25 mouse cellular contexts compared by ENCODE assay signal in genomic region chr4:149055847-149056246, GRCm38 (mm10). TPM values are rescaled to one million over a fixed set of nuclear protein-coding genes. Genes with fewer than 3 reads are reported as not detected.
DNase-seq lines count a peak whose midpoint lies in the region; ATAC-seq and TF ChIP-seq lines count a peak whose summit lies in the region.
"Had no signal": no experiment of that assay in that cellular context is flagged by ENCODE, and none has a peak within 500 bp of the region (broad histone marks: within the 10 kb centered on the region; RNA-seq: fewer than 3 reads in every experiment).

No protein-coding gene starts in this region.

- H3K4me1 ChIP-seq in lung, postnatal 0 days (ENCODE audit: insufficient read depth, low read depth, low read length) = no peaks in the 10 kb centered on the region; the same call in 1 of the 2 replicates

- WGBS in lung, postnatal 0 days = 56% methylated on average over 6 of the region's 6 CpGs

- H3K27me3 ChIP-seq in lung, postnatal 0 days (replicated peaks; ENCODE audit: insufficient read depth, low read length) = no peaks in the 10 kb centered on the region
- H3K27me3 ChIP-seq: CH12.LX; embryonic facial prominence, embryonic 12.5 days; Patski had no signal

- H3K9me3 ChIP-seq in lung, postnatal 0 days (ENCODE audit: low read length) = no peaks in the 10 kb centered on the region
- H3K9me3 ChIP-seq: embryonic facial prominence, embryonic 10.5 days; embryonic facial prominence, embryonic 12.5 days; forebrain, embryonic 13.5 days; G1E had no signal

- no peak overlapping the region for H3K9ac ChIP-seq in lung, postnatal 0 days (replicated peaks; ENCODE audit: low read depth)
- H3K9ac ChIP-seq: embryonic facial prominence, embryonic 12.5 days; forebrain, embryonic 13.5 days had no signal

- DNase-seq in lung, postnatal 0 days (ENCODE audit: low spot score) = peak; percentile 44
- no peak for DNase-seq in lung, adult 18-20 months
- peak; percentile 27 for DNase-seq in lung, postnatal 14 days
- no peak for DNase-seq in lung, postnatal 25 days (ENCODE audit: low spot score)
- no peak for DNase-seq in layer of hippocampus, adult 9-11 months
- no peak for DNase-seq in heart, adult 9 months (ENCODE audit: low spot score in 2 of 2)
- DNase-seq: adrenal gland, adult 8-10 months; adrenal gland, postnatal 14 days; adrenal gland, postnatal 36 days; B cell, adult 2 months; cerebellum, adult 11-12 months; cerebellum, adult 2 months; cerebellum, adult 9-10 months; cerebellum, postnatal 10 days; cerebellum, postnatal 25 days had no signal

- H3K27ac ChIP-seq in lung, postnatal 0 days (ENCODE audit: low read length) = no peak overlapping the region
- H3K27ac ChIP-seq: embryonic facial prominence, embryonic 10.5 days; embryonic facial prominence, embryonic 12.5 days; forebrain, embryonic 13.5 days had no signal

- TF ChIP-seq EP300 in lung, postnatal 0 days (IDR thresholded peaks at IDR 0.05) = no peak

- H3K4me2 ChIP-seq in lung, postnatal 0 days (replicated peaks; ENCODE audit: low read depth, low read length) = no peak overlapping the region
- H3K4me2 ChIP-seq: embryonic facial prominence, embryonic 12.5 days; forebrain, embryonic 13.5 days had no signal

- ATAC-seq in lung, postnatal 0 days = no peak; the same call in 1 of the 2 replicates
- 0 out of 2 replicates have a peak, but pooled peaks have one; percentile 18 for ATAC-seq in megakaryocyte, adult 5-6 weeks (ENCODE audit: poor library complexity, severe bottlenecking)
- 0 out of 2 replicates have a peak, but pooled peaks have one; percentile 26 for ATAC-seq in megakaryocyte progenitor cell, adult 5-6 weeks (replicated peaks; ENCODE audit: poor library complexity)
- ATAC-seq: activated CD4-positive, CD25-positive, alpha-beta regulatory T cell, adult 4 months; CD4-positive, CD25-positive, alpha-beta regulatory T cell, adult 4 months; forebrain, embryonic 13.5 days; Patski had no signal

- TF ChIP-seq CTCF in lung, postnatal 0 days (IDR thresholded peaks at IDR 0.05) = no peak

- H3K4me3 ChIP-seq in lung, postnatal 0 days (ENCODE audit: low read depth, low read length) = no peak overlapping the region
- H3K4me3 ChIP-seq: embryonic facial prominence, embryonic 10.5 days; embryonic facial prominence, embryonic 12.5 days; forebrain, embryonic 13.5 days had no signal

- no peaks in the 10 kb centered on the region for H3K36me3 ChIP-seq in lung, postnatal 0 days (ENCODE audit: insufficient read depth, low read length)
- H3K36me3 ChIP-seq: embryonic facial prominence, embryonic 10.5 days; embryonic facial prominence, embryonic 12.5 days had no signal

RNA-seq across cellular contexts. Expression of gene Pex14, which starts 43.8 kb away (rescaled TPM):
- polyA plus RNA-seq in lung, postnatal 0 days (2015; fragmentation: Nextera tagmentation; extraction: Ambion mirVana) = 38.9 TPM in 2 replicates
- total RNA-seq in megakaryocyte, adult 5-6 weeks (2015) = 7.7 and 7.8 TPM in 2 replicates
- 10.7 and 12.3 TPM in 2 replicates for total RNA-seq in megakaryocyte, adult 5-6 weeks (2017)
- total RNA-seq in megakaryocyte progenitor cell, adult 5-6 weeks (2015) = 8.6 and 9.9 TPM in 2 replicates
- total RNA-seq in megakaryocyte progenitor cell, adult 5-6 weeks (2017) = 12.7 and 13.7 TPM in 2 replicates

RNA-seq across cellular contexts. Expression of gene Dffa, which starts 48.1 kb away (rescaled TPM):
- polyA plus RNA-seq in lung, postnatal 0 days (2015; fragmentation: Nextera tagmentation; extraction: Ambion mirVana) = 21.5 and 22.8 TPM in 2 replicates
- 11.5 and 14.6 TPM in 2 replicates for total RNA-seq in megakaryocyte, adult 5-6 weeks (2015)
- 14.8 and 16.7 TPM in 2 replicates for total RNA-seq in megakaryocyte, adult 5-6 weeks (2017)
- total RNA-seq in megakaryocyte progenitor cell, adult 5-6 weeks (2015) = 20.0 and 24.5 TPM in 2 replicates
- total RNA-seq in megakaryocyte progenitor cell, adult 5-6 weeks (2017) = 18.6 and 19.4 TPM in 2 replicates

Comparison
In these comparisons a context has a peak if more than half of its experiments do, and no peak if none do; other contexts are left out.
1. DNase-seq: peak in lung, postnatal 0 days (single experiment) and lung, postnatal 14 days (single experiment); none in lung, adult 18-20 months (0 of 2), lung, postnatal 25 days (single experiment), layer of hippocampus, adult 9-11 months (single experiment) and heart, adult 9 months (0 of 2).